Mouse (Mus musculus) gastrocnemius, postnatal 4 days (tissue): ENCODE data around the gene Pkn2. TPM values are rescaled to one million over a fixed set of nuclear protein-coding genes. Genes with fewer than 3 reads are reported as not detected.

Experiments used
- DNase-seq, 2 experiments: peaks; one replicate each; pipeline ENCODE4 v3.0.0; 2021 to 2022; ENCODE audit warnings: low spot score in 2 of 2, mixed read lengths in 2 of 2
- total RNA-seq, 2 experiments: library from RNA; stranded (reverse); gene quantifications; 2 replicates each; pipeline ENCODE4 v1.2.3; 2021

The Pkn2 gene
- total RNA-seq, 2 experiments from 2014 or later, result 43.0 to 46.7 TPM

- DNase-seq, result no peak
Observed at GRCm38 (mm10) chr3:142834761-142835160, 47.0 kb downstream of the Pkn2 start.

GRCm38 (mm10) chr3:142834024-142834423 is 47.8 kb downstream of the Pkn2 start:
- no peak for DNase-seq

GRCm38 (mm10) chr3:142832910-142833309 is 48.9 kb downstream of the Pkn2 start:
- DNase-seq, result no peak

GRCm38 (mm10) chr3:142826449-142827146 is 55.2 kb downstream of the Pkn2 start:
- no peak for DNase-seq

GRCm38 (mm10) chr3:142823606-142824005 is 58.2 kb downstream of the Pkn2 start:
- DNase-seq, result no peak

GRCm38 (mm10) chr3:142817506-142817905 is 64.3 kb downstream of the Pkn2 start:
- DNase-seq, result no peak

GRCm38 (mm10) chr3:142811582-142811981 is 70.2 kb downstream of the Pkn2 start:
- no peak for DNase-seq

GRCm38 (mm10) chr3:142795587-142795986 is 86.2 kb downstream of the Pkn2 start:
- DNase-seq, result no peak

- no peak for DNase-seq
Observed at GRCm38 (mm10) chr3:142786423-142787072, 95.3 kb downstream of the Pkn2 start.

- no peak for DNase-seq
Observed at GRCm38 (mm10) chr3:142777227-142777626, 104.6 kb downstream of the Pkn2 start.

GRCm38 (mm10) chr3:142773538-142774191 is 108.1 kb downstream of the Pkn2 start:
- DNase-seq, result no peak

GRCm38 (mm10) chr3:142770518-142770917 is 111.3 kb downstream of the Pkn2 start:
- DNase-seq, result no peak

GRCm38 (mm10) chr3:142768498-142768897 is 113.3 kb downstream of the Pkn2 start:
- DNase-seq, result no peak

GRCm38 (mm10) chr3:142765778-142766165 is 116.0 kb downstream of the Pkn2 start:
- no peak for DNase-seq

GRCm38 (mm10) chr3:142764995-142765777 is 116.6 kb downstream of the Pkn2 start, which contains the start of gene Gtf2b:
Gtf2b (plus strand) TSS chr3:142765045.
- DNase-seq, result peak; percentile 93 to 95

GRCm38 (mm10) chr3:142760356-142760755 is 121.4 kb downstream of the Pkn2 start:
- no peak for DNase-seq

GRCm38 (mm10) chr3:142758593-142758992 is 123.2 kb downstream of the Pkn2 start:
- DNase-seq, result no peak

GRCm38 (mm10) chr3:142757841-142758240 is 124.0 kb downstream of the Pkn2 start:
- DNase-seq, result no peak

- no peak for DNase-seq
Observed at GRCm38 (mm10) chr3:142755132-142755867, 126.5 kb downstream of the Pkn2 start.

- no peak for DNase-seq
Observed at GRCm38 (mm10) chr3:142749131-142749530, 132.7 kb downstream of the Pkn2 start.

GRCm38 (mm10) chr3:142747673-142748072 is 134.1 kb downstream of the Pkn2 start:
- no peak for DNase-seq
